Mouse (Mus musculus) heart, postnatal 0 days (tissue): Measurements from ENCODE around the gene Txndc17.
"Not testable (repeated sequence)": the region's sequence is repeated elsewhere in the genome, so short reads cannot be mapped to it uniquely, and the experiment has no call there.

Source experiments
- CTCF ChIP-seq: IDR thresholded peaks from 2 replicates; pipeline ENCODE4 v1.5.1; 2016; ENCODE audit warnings: antibody characterized with exemption, control low read depth, low read depth
- EP300 ChIP-seq: IDR thresholded peaks from 2 replicates; pipeline ENCODE4 v1.6.1; 2016; ENCODE audit warnings: antibody characterized with exemption, low read depth

DNA sequence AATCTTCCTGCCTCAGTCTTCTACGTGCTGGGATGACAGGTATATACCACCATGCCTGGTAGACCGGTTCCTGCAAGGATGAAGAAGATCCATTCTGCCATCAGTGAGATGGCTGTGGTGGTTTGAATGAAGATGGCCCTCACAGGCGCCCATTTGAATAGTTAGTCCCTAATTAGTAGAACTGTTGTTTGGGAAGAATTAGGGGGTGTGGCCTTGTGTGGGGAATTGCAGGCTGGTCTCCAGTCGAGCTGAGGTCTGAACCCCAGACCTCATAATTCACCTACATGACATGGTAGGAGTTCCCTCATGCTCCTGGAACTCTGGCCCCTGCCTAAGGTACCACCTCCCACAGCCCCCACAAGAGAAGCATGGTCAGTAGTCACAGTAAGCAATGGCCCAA lies 35.4 kb upstream of the Txndc17 start:
- not testable (repeated sequence) for TF ChIP-seq CTCF, EP300
